In the genomic region with DNA sequence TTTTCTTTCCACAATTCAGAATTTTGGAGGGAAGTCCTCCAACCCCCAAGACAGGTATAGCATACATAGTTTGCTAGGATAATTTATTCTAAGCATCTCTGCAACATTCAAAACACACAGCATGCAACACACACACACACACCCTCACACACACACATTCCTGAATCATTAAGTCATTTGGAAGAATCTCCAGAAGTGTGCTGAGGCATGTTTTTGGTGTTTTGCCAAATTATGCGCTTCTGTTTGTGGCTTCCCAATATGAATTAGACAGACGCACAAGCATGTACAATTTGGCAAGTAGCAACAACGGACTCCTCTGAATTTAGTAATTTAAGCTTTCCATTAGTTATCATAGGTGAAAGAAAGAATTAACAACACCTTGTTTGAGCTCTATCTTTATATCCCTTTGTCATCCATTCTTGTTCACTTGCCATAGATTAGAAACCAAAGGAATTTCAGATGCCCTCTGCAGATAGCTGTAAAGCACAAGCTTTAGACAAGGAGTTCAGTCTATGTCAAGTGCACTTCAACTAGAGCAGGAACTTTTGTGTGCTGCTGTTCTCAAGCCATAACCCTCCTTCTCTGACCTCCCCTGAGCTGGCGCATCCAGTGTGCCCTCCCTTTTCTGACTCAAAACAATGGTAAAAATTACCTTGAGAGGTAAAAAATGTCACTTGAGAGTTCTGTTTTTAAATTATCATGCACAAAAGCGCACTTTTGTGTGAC, we compare ENCODE assay signal across 12 mouse cellular contexts.
DNase-seq lines count a peak whose midpoint lies in the region; ATAC-seq and TF ChIP-seq lines count a peak whose summit lies in the region.
"Had no signal": no experiment of that assay in that cellular context is flagged by ENCODE, and none has a peak within 500 bp of the region (broad histone marks: within the 10 kb centered on the region; RNA-seq: fewer than 3 reads in every experiment).

No protein-coding gene starts in this region.

- WGBS in intestine, embryonic 14.5 days: 70% methylated on average over 5 of the region's 5 CpGs
- WGBS in intestine, postnatal 0 days: 63% methylated on average over 5 of the region's 5 CpGs
- WGBS in neural tube, embryonic 13.5 days: 88% methylated on average over 5 of the region's 5 CpGs
- WGBS in neural tube, embryonic 15.5 days: 77% methylated on average over 5 of the region's 5 CpGs
- 68% methylated on average over 5 of the region's 5 CpGs for WGBS in heart, embryonic 12.5 days

- no peak overlapping the region for H3K9ac ChIP-seq in intestine, embryonic 14.5 days (ENCODE audit: low read length)
- H3K9ac ChIP-seq in intestine, postnatal 0 days (ENCODE audit: low read depth, low read length): no peak overlapping the region
- H3K9ac ChIP-seq in neural tube, embryonic 13.5 days: no peak overlapping the region
- no peak overlapping the region for H3K9ac ChIP-seq in neural tube, embryonic 15.5 days (replicated peaks)
- no peak overlapping the region for H3K9ac ChIP-seq in heart, embryonic 12.5 days
- H3K9ac ChIP-seq: hindbrain, embryonic 15.5 days had no signal

- no peaks in the 10 kb centered on the region for H3K36me3 ChIP-seq in intestine, embryonic 14.5 days (ENCODE audit: control insufficient read depth, insufficient read depth, low read length)
- H3K36me3 ChIP-seq in intestine, postnatal 0 days (ENCODE audit: control insufficient read depth, insufficient read depth): no peaks in the 10 kb centered on the region
- H3K36me3 ChIP-seq in neural tube, embryonic 13.5 days: no peaks in the 10 kb centered on the region
- no peaks in the 10 kb centered on the region for H3K36me3 ChIP-seq in neural tube, embryonic 15.5 days
- no peaks in the 10 kb centered on the region for H3K36me3 ChIP-seq in heart, embryonic 12.5 days
- H3K36me3 ChIP-seq: hindbrain, embryonic 15.5 days had no signal

- no peaks in the 10 kb centered on the region for H3K9me3 ChIP-seq in intestine, embryonic 14.5 days (ENCODE audit: control insufficient read depth, low read length)
- no peaks in the 10 kb centered on the region for H3K9me3 ChIP-seq in intestine, postnatal 0 days (ENCODE audit: control insufficient read depth)
- no peaks in the 10 kb centered on the region for H3K9me3 ChIP-seq in neural tube, embryonic 13.5 days
- H3K9me3 ChIP-seq in neural tube, embryonic 15.5 days (replicated peaks): no peaks in the 10 kb centered on the region
- no peaks in the 10 kb centered on the region for H3K9me3 ChIP-seq in heart, embryonic 12.5 days (replicated peaks)
- H3K9me3 ChIP-seq: hindbrain, embryonic 15.5 days had no signal

- no peak overlapping the region for H3K4me2 ChIP-seq in intestine, embryonic 14.5 days (ENCODE audit: low read length)
- H3K4me2 ChIP-seq in intestine, postnatal 0 days (replicated peaks; ENCODE audit: low read depth): no peak overlapping the region
- H3K4me2 ChIP-seq in neural tube, embryonic 13.5 days: no peak overlapping the region
- no peak overlapping the region for H3K4me2 ChIP-seq in neural tube, embryonic 15.5 days
- no peak overlapping the region for H3K4me2 ChIP-seq in heart, embryonic 12.5 days
- H3K4me2 ChIP-seq: hindbrain, embryonic 15.5 days had no signal

- no peak for ATAC-seq in intestine, embryonic 14.5 days (replicated peaks; ENCODE audit: low FRiP score, low TSS enrichment, low read depth)
- no peak for ATAC-seq in intestine, postnatal 0 days
- no peak for ATAC-seq in neural tube, embryonic 13.5 days (ENCODE audit: low read depth)
- ATAC-seq in neural tube, embryonic 15.5 days (ENCODE audit: low FRiP score): no peak
- ATAC-seq in heart, embryonic 12.5 days (ENCODE audit: insufficient number of reproducible peaks, low FRiP score): no peak
- ATAC-seq: activated CD4-positive, CD25-positive, alpha-beta regulatory T cell, adult 4 months had no signal

- TF ChIP-seq CTCF in intestine, postnatal 0 days (IDR thresholded peaks at IDR 0.05; ENCODE audit: low read depth): no peak

- H3K4me3 ChIP-seq in intestine, embryonic 14.5 days (ENCODE audit: low read depth, low read length): no peak overlapping the region
- H3K4me3 ChIP-seq in intestine, postnatal 0 days (ENCODE audit: low read depth, low read length): no peak overlapping the region
- H3K4me3 ChIP-seq in neural tube, embryonic 13.5 days: no peak overlapping the region
- H3K4me3 ChIP-seq in neural tube, embryonic 15.5 days (replicated peaks): no peak overlapping the region
- no peak overlapping the region for H3K4me3 ChIP-seq in heart, embryonic 12.5 days
- H3K4me3 ChIP-seq: hindbrain, embryonic 15.5 days had no signal

- H3K4me1 ChIP-seq in intestine, embryonic 14.5 days (replicated peaks; ENCODE audit: control insufficient read depth, insufficient read depth, low read length): peaks cover 39% of the 10 kb centered on the region
- 0 out of 2 replicates have a peak, but pooled peaks cover 3% of the 10 kb centered on the region for H3K4me1 ChIP-seq in intestine, postnatal 0 days (replicated peaks; ENCODE audit: control insufficient read depth, insufficient read depth, low read length)
- peaks cover 58% of the 10 kb centered on the region for H3K4me1 ChIP-seq in neural tube, embryonic 13.5 days (replicated peaks)
- H3K4me1 ChIP-seq in neural tube, embryonic 15.5 days: peaks cover 47% of the 10 kb centered on the region
- peaks cover 85% of the 10 kb centered on the region for H3K4me1 ChIP-seq in heart, embryonic 12.5 days (replicated peaks)

- DNase-seq in intestine, embryonic 14.5 days (ENCODE audit: low spot score): peak; percentile 34
- DNase-seq in testis, postnatal 10 days (ENCODE audit: low spot score): no peak
- no peak for DNase-seq in thymus, postnatal 36 days
- DNase-seq: cerebellum, adult 9-11 months; thymus, postnatal 4 days had no signal

- no peaks in the 10 kb centered on the region for H3K27me3 ChIP-seq in intestine, embryonic 14.5 days (replicated peaks; ENCODE audit: control insufficient read depth, insufficient read depth, low read length)
- H3K27me3 ChIP-seq in intestine, postnatal 0 days (replicated peaks; ENCODE audit: control insufficient read depth, insufficient read depth, low read length): no peaks in the 10 kb centered on the region
- no peaks in the 10 kb centered on the region for H3K27me3 ChIP-seq in neural tube, embryonic 13.5 days
- H3K27me3 ChIP-seq in neural tube, embryonic 15.5 days (replicated peaks): no peaks in the 10 kb centered on the region
- H3K27me3 ChIP-seq in heart, embryonic 12.5 days (replicated peaks): no peaks in the 10 kb centered on the region
- H3K27me3 ChIP-seq: hindbrain, embryonic 15.5 days had no signal

- no peak overlapping the region for H3K27ac ChIP-seq in intestine, embryonic 14.5 days (ENCODE audit: low read depth)
- no peak overlapping the region for H3K27ac ChIP-seq in intestine, postnatal 0 days (ENCODE audit: low read depth, low read length)
- H3K27ac ChIP-seq in neural tube, embryonic 13.5 days (replicated peaks): 0 out of 2 replicates have a peak overlapping the region, but pooled peaks have one; percentile 2
- H3K27ac ChIP-seq in neural tube, embryonic 15.5 days (replicated peaks): no peak overlapping the region
- H3K27ac ChIP-seq in heart, embryonic 12.5 days (ENCODE audit: poor library complexity, severe bottlenecking): peak overlapping the region; percentile 71
- H3K27ac ChIP-seq: hindbrain, embryonic 15.5 days; macrophage had no signal

Comparison
In these comparisons a context has a peak if more than half of its experiments do, and no peak if none do; other contexts are left out.
1. H3K27ac ChIP-seq: peak in neural tube, embryonic 13.5 days (single experiment) and heart, embryonic 12.5 days (single experiment); none in intestine, embryonic 14.5 days (single experiment), intestine, postnatal 0 days (single experiment) and neural tube, embryonic 15.5 days (single experiment).